Mouse (Mus musculus) embryonic facial prominence, embryonic 11.5 days (tissue): ENCODE results near the gene Dnal4. TPM values are rescaled to one million over a fixed set of nuclear protein-coding genes. Genes with fewer than 3 reads are reported as not detected.
A peak's percentile ranks its signal among the peaks of the same experiment; 100 is the strongest.
"Not testable (repeated sequence)": the region's sequence is repeated elsewhere in the genome, so short reads cannot be mapped to it uniquely, and the experiment has no call there.

ENCODE experiments used
- ATAC-seq: fragments of 200-750 bp; cut with Nextera tagmentation; replicated peaks from 2 replicates; pipeline ENCODE4 v1.8.0; 2017; ENCODE audit warnings: low read depth; ENCODE audit not compliant: insufficient number of reproducible peaks, low FRiP score, low TSS enrichment
- DNase-seq: peaks from one replicate; pipeline ENCODE4 v3.0.0-alpha.2; 2015; ENCODE audit warnings: low spot score
- H3K27ac ChIP-seq: fragments of 300-500 bp; sonication (generic); replicated peaks from 2 replicates; pipeline ENCODE4 v1.5.1; 2014; ENCODE audit warnings: mild to moderate bottlenecking, low read depth, low read length, control low read depth
- H3K27me3 ChIP-seq: fragments of 300-500 bp; sonication (generic); 2 replicates; pipeline ENCODE4 v1.6.1; 2014; ENCODE audit warnings: mild to moderate bottlenecking, low read length, moderate library complexity, mixed read lengths; ENCODE audit not compliant: control insufficient read depth, insufficient read depth
- H3K36me3 ChIP-seq: fragments of 300-500 bp; sonication (generic); replicated peaks from 2 replicates; pipeline ENCODE4 v1.6.1; 2014; ENCODE audit warnings: low read depth, mild to moderate bottlenecking, low read length, moderate library complexity, mixed read lengths; ENCODE audit not compliant: control insufficient read depth, insufficient read depth
- H3K4me1 ChIP-seq: fragments of 300-500 bp; sonication (generic); 2 replicates; pipeline ENCODE4 v1.6.1; 2014; ENCODE audit warnings: low read length, mixed read lengths; ENCODE audit not compliant: control insufficient read depth, insufficient read depth
- H3K4me2 ChIP-seq: fragments of 300-500 bp; sonication (generic); 2 replicates; pipeline ENCODE4 v1.6.1; 2014; ENCODE audit warnings: low read depth, mild to moderate bottlenecking, control low read depth, low read length, moderate library complexity
- H3K4me3 ChIP-seq: fragments of 300-500 bp; sonication (generic); 2 replicates; pipeline ENCODE4 v1.5.1; 2014; ENCODE audit warnings: low read depth, low read length, control low read depth
- H3K9ac ChIP-seq: fragments of 300-500 bp; sonication (generic); replicated peaks from 2 replicates; pipeline ENCODE4 v1.6.1; 2014; ENCODE audit warnings: mild to moderate bottlenecking, control low read depth, low read length
- H3K9me3 ChIP-seq: fragments of 300-500 bp; sonication (generic); replicated peaks from 2 replicates; pipeline ENCODE4 v1.6.1; 2016; ENCODE audit warnings: mild to moderate bottlenecking, low read length, inconsistent platforms, mixed read lengths; ENCODE audit not compliant: control insufficient read depth
- WGBS: fragments of 180-500 bp; shearing (Covaris S2); extraction: QIAGEN DNeasy Blood & Tissue Kit; methylation state at CpG from one replicate; pipeline ENCODE4 v1.1.7; 2014; 5-methylcytosine and 5-hydroxymethylcytosine counted together
- polyA plus RNA-seq: library from polyadenylated mRNA; unstranded; fragments of >200 nt; fragmentation: Nextera tagmentation; extraction: Ambion mirVana; gene quantifications from 2 replicates; pipeline ENCODE4 v1.2.1, GENCODE M21; 2014

Gene Dnal4
- polyA plus RNA-seq, 1 experiment from 2014 or later, result 61.6 TPM

DNA sequence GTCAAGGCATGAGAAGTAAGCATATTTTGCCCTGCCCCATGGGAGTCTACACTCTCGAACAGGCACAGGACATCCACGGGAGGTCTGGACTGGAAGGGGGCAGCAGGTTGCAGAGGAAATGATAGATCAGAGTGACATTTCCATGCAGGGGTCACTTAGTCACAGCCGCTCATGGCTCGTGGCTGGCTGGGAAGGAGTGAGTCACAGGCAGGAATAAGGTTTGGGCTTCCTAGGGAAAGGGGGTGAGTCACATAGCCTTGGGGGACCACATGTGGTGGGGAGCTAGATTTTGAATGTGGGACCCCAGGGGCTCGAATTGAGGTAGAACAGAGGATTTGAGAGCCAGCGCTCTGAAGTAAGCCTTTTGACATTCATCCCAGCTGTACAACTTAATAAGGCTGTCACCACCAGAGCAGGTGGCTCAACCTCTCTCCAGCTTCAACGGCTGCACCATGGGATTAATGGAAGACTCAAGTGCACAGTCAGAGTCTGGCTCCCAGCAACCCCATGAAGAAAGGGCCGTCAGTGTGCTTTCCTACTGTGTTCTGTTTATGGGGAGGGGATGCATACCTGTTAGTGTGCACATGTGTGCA lies 36.1 kb upstream of the Dnal4 start:
- no peaks in the 10 kb centered on the region for H3K27me3 ChIP-seq
- H3K9ac ChIP-seq, result no peak overlapping the region
- H3K4me2 ChIP-seq, result no peak overlapping the region
- H3K9me3 ChIP-seq, result no peaks in the 10 kb centered on the region
- no peak for ATAC-seq
- no peaks in the 10 kb centered on the region for H3K4me1 ChIP-seq
- no peak overlapping the region for H3K27ac ChIP-seq
- WGBS, result 49% methylated on average over 8 of the region's 8 CpGs
- no peak overlapping the region for H3K4me3 ChIP-seq
- DNase-seq, result no peak
- no peaks in the 10 kb centered on the region for H3K36me3 ChIP-seq

DNA sequence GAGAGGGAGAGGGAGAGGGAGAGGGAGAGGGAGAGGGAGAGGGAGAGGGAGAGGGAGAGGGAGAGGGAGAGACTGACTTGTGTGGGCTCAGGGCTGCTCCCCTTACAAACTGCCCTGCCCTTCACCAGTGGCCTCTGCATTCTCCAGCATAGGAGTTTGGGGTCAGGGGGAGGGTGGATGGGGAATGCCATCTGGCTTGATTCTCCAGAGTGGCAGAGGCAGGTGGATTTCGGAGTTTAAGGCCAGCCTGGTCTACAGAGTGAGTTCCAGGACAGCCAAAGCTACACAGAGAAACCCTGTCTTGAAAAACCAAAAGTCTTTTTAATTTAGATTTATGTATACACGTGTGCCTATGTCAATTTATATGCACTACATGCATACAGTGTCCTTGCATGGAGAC lies 35.2 kb upstream of the Dnal4 start:
- not testable (repeated sequence) for H3K9ac ChIP-seq, H3K4me3 ChIP-seq, DNase-seq, H3K4me1 ChIP-seq, H3K9me3 ChIP-seq, H3K27me3 ChIP-seq, H3K36me3 ChIP-seq, ATAC-seq, H3K4me2 ChIP-seq, H3K27ac ChIP-seq
- 65% methylated on average over 2 of the region's 2 CpGs for WGBS

DNA sequence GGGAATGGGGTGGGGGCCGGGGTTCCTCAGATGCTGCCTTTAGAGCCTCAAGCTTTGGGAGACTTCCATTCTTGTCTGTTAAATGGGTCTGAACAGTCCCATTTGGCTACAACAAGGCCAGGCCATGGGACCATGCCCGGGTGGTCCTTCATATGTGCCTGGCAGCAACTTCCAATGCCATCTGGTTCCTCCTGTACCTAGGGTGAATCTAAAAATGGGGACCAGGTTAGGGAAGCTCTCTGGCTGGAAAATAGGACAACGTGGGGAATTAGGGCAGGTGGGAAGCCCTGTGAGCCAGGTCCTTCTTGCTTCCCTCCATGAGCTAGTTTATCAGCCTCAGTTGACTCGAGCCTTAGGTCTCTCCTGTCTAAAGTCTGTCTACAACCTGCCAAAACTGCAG lies 33.3 kb upstream of the Dnal4 start:
- Histone ChIP-seq H3K9me3 (no peaks in the 10 kb centered on the region), H3K27me3 (peaks cover 7% of the 10 kb centered on the region; the same call in 1 of the 2 replicates), H3K4me3 (no peak overlapping the region), H3K27ac (no peak overlapping the region), H3K4me2 (no peak overlapping the region), H3K4me1 (no peaks in the 10 kb centered on the region), H3K9ac (no peak overlapping the region), H3K36me3 (no peaks in the 10 kb centered on the region)
- no peak for ATAC-seq
- 68% methylated on average over 4 of the region's 4 CpGs for WGBS
- DNase-seq, result no peak

DNA sequence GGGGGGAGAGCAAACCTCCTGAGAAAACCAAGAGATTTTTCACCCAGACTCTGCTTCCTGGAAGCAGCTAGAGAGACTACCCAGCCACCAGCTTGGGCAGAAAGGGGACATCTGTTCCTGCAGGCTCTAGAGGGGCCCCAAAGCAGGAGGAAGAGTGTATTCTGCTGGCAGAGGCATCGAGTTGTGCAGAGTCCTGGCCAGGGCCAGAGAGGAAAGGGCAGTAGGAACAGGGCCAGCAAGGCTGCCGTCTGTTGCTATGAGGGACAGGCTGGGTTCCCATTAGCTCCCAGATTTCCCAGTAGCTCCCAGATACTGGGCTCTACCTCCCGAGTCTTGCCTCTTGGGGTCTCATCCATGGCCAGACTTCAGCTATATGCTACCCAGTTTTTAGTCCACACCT lies 32.4 kb upstream of the Dnal4 start:
- DNase-seq, result no peak
- Histone ChIP-seq H3K9me3 (no peaks in the 10 kb centered on the region), H3K9ac (no peak overlapping the region; the same call in 1 of the 2 replicates), H3K36me3 (no peaks in the 10 kb centered on the region), H3K4me2 (no peak overlapping the region), H3K27ac (no peak overlapping the region), H3K4me1 (no peaks in the 10 kb centered on the region), H3K27me3 (peaks cover 16% of the 10 kb centered on the region), H3K4me3 (no peak overlapping the region)
- 63% methylated on average over 3 of the region's 3 CpGs for WGBS
- ATAC-seq, result no peak

DNA sequence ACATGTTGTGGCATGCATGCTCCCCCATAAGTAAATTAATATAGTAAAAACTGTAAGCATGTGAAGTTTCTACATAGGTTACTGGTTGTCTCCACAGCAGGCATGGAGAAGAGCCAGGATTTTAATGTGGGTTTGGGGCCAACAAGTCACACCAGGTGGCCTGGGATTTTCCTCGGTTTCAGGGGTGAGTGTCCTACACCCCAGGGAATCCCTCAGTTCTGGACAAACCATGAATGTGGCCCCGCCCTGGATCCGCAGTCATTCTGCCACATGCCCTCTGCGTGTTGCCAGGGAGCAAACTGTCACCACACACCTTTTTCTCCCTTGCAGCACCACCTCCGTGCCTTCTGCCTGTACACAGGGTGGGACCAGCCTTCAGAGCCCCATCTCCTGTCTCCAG lies 31.0 kb upstream of the Dnal4 start:
- no peaks in the 10 kb centered on the region for H3K9me3 ChIP-seq
- ATAC-seq (no peak), DNase-seq (no peak)
- peaks cover 30% of the 10 kb centered on the region for H3K27me3 ChIP-seq
- H3K4me2 ChIP-seq, result no peak overlapping the region
- no peaks in the 10 kb centered on the region for H3K36me3 ChIP-seq
- H3K4me1 ChIP-seq, result peaks cover 3% of the 10 kb centered on the region; the same call in 1 of the 2 replicates
- 59% methylated on average over 5 of the region's 5 CpGs for WGBS
- no peak overlapping the region for H3K4me3 ChIP-seq
- H3K27ac ChIP-seq, result no peak overlapping the region
- no peak overlapping the region for H3K9ac ChIP-seq

DNA sequence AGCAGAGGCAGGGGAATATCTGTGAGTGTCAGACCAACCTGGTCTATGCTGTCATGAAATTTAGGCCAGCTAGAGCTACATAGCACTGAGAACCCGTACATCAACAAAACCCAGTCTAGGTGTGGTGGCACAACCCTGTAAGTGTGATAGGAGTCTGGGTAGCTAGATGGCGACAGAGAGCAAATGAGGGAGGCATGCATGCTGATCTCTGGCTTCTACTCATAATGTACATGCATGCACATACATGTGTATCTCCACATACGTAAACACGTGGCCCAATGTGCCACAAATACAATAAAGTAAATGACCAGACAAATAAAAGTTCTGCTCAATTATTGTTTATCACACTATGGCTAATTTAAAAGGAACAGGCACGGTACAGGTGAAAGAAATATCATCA lies 30.5 kb upstream of the Dnal4 start:
- 32% methylated on average over 5 of the region's 5 CpGs for WGBS
- no peak overlapping the region for H3K4me3 ChIP-seq
- H3K36me3 ChIP-seq, result no peaks in the 10 kb centered on the region
- no peak overlapping the region for H3K9ac ChIP-seq
- peak; percentile 70 for DNase-seq
- peaks cover 3% of the 10 kb centered on the region; the same call in 1 of the 2 replicates for H3K4me1 ChIP-seq
- H3K27ac ChIP-seq, result no peak overlapping the region
- no peak for ATAC-seq
- H3K4me2 ChIP-seq, result no peak overlapping the region
- peaks cover 35% of the 10 kb centered on the region for H3K27me3 ChIP-seq
- no peaks in the 10 kb centered on the region for H3K9me3 ChIP-seq

DNA sequence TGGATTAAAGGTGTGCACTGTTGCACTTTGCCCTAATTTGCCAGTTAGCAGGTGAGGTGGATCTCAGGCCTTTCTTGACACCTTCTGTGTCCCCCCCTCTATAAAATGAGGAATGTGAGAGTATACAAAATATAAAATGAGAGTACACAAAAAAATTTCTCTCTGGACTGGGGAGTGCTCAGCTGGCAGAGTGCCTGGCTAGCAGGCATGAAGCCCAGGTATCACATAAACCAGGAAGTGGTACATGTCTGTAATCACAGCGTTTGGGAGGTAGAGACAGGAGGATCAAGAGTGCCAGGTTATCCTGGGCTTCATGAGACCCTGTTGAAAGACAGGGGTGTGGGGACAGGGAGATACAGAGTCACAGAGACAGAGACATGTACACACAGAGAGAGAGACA lies 29.4 kb upstream of the Dnal4 start:
- Histone ChIP-seq H3K9ac (no peak overlapping the region), H3K27ac (no peak overlapping the region), H3K27me3 (peaks cover 46% of the 10 kb centered on the region), H3K4me1 (peaks cover 3% of the 10 kb centered on the region; the same call in 1 of the 2 replicates), H3K4me3 (no peak overlapping the region), H3K36me3 (no peaks in the 10 kb centered on the region), H3K4me2 (no peak overlapping the region), H3K9me3 (no peaks in the 10 kb centered on the region)
- DNase-seq (no peak), ATAC-seq (no peak)
- WGBS, result 47% methylated on average over 1 of the region's 1 CpGs

DNA sequence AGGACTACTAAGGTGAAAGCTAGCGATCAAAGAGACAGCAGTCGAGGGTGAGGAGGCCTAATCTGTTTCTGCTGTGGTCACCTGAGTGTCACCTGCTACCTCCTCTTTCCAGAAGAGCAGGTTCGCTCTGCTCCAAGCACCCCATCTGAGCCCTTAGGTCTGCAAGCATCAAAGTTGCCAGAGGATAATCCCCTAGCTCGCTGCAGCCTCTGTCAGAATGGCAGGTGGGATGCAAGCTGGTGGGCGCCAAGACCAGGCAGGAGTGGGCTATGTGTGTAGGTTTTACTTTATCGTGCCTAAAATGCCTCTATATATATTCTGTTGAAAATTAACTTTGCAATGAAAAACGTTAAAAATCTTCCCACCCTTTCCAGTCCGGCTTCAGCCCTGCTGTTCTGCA lies 27.6 kb upstream of the Dnal4 start:
- no peak overlapping the region for H3K4me2 ChIP-seq
- DNase-seq (no peak), ATAC-seq (no peak)
- H3K27me3 ChIP-seq, result peaks cover 51% of the 10 kb centered on the region
- 20% methylated on average over 8 of the region's 8 CpGs for WGBS
- no peaks in the 10 kb centered on the region for H3K9me3 ChIP-seq
- no peak overlapping the region for H3K9ac ChIP-seq
- peaks cover 3% of the 10 kb centered on the region; the same call in 1 of the 2 replicates for H3K4me1 ChIP-seq
- no peak overlapping the region; the same call in 1 of the 2 replicates for H3K4me3 ChIP-seq
- no peaks in the 10 kb centered on the region for H3K36me3 ChIP-seq
- H3K27ac ChIP-seq, result no peak overlapping the region
